Mouse (Mus musculus) erythroblast, adult 5-6 weeks (primary cell): ENCODE results near the gene Ptprg. TPM values are rescaled to one million over a fixed set of nuclear protein-coding genes. Genes with fewer than 3 reads are reported as not detected.
"Not testable (repeated sequence)": the region's sequence is repeated elsewhere in the genome, so short reads cannot be mapped to it uniquely, and the experiment has no call there.

Experiments used
- ATAC-seq: replicated peaks from 2 replicates; pipeline ENCODE4 v1.8.0; 2016; ENCODE audit warnings: moderate number of reproducible peaks, mild to moderate bottlenecking, moderate TSS enrichment, inconsistent platforms; ENCODE audit not compliant: poor library complexity, low FRiP score, severe bottlenecking
- total RNA-seq, 2 experiments: library from RNA; stranded (forward) in 1 of 2; stranded (reverse) in 1 of 2; fragments of 150-400 nt in 1 of 2; fragments of 200-764, 138-1000 nt in 1 of 2; gene quantifications; 2 replicates each; pipeline versions ENCODE4 v1.2.3 to v1.2.4; 2015 to 2017; ENCODE audit warnings: low replicate concordance in 2 of 2

Gene Ptprg
- total RNA-seq, 2 experiments from 2014 or later, result not detected

DNA sequence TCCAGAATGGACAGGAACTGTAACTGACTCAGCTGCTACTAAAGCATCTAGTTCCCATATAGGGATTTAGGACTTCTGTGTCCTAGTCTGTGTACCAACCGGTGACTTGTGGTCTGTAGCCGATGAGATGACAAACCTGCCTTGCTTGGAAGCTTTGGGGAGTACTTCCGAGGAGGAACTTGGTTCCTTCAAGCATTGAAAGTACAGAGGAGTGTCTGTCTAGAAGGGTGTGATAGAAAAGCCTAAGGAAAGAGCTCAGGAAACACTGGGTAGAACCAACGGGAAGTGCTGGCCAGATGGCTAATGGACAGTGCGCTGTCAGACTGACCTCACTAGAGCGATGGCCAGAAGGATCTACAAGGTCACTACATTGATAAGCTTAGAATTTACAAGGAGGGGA lies 439.2 kb downstream of the Ptprg start:
- ATAC-seq, result no peak

DNA sequence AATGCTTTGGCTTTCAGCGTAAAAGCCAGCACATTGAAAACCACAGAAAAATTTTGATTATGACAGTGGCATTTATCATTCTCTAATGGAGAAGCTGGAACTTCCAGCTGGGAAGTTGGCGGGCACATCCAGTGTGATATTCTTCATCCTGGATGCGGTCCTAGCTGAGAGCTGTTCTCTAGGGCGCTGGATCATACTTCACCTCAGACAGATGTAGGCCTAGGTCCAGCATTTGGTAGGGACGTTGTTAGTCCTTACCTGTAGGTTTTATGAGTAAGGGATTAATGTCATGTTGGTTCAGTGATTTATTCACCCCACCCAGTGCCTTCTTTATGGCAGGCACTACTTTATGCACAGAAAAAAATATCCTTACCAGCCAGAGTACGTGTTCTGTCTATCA lies 444.2 kb downstream of the Ptprg start:
- ATAC-seq, result no peak

DNA sequence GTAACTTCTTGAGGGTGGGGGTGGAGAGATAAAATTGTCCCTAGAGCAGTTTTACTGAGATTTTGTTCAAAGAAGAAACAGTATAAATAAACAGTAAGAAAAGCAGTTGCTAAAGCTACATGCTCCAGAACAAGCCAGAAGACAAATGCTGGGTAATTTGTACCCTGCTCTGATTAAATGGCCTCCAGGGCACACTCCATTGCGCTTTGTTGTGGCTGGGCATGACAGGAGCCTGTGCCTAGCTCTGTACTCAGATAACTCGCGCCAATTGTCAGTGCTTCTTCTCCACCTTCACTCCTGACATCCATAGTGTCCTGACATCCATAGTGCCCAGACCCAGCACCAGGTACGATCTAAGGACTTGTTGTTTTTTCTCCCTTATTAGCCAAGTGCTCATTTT lies 445.1 kb downstream of the Ptprg start:
- no peak for ATAC-seq

DNA sequence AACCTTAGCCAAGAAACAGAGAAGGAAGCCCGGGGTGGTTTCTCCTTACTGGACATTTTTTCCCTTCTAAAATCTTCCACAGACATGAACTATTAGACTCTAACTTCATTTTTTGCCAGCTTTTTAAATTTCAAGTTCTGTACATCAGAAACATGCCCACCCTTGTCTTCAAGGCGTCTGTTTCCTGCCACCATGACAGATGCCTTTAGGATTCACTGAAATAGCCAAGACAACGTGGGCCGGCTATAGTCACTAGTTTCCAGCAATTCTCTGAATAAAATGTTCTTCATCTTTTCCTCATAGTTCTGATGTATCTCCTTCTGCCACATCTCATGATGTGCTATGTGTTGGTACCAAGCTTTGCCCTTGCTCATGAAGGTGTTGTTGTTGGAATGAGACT lies 450.7 kb downstream of the Ptprg start:
- ATAC-seq, result no peak

DNA sequence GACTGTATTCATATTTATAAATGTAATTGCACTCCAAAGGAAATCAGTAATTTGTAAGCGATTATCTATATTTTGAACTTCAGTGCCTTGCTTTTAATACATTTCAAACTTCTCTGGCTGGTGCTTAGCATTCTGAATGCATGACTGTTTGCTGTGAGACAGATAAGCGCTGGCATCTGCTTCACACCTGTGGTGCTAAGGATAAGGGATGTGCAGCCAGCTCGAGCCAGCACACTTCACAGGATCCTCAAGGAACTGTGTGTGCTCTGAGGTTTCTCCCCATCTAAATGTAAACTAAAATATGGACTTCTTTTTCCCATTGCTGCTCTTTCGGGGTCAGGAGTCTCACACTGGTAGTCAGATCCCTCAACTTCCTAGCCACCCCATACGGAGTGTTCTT lies 458.4 kb downstream of the Ptprg start:
- no peak for ATAC-seq

DNA sequence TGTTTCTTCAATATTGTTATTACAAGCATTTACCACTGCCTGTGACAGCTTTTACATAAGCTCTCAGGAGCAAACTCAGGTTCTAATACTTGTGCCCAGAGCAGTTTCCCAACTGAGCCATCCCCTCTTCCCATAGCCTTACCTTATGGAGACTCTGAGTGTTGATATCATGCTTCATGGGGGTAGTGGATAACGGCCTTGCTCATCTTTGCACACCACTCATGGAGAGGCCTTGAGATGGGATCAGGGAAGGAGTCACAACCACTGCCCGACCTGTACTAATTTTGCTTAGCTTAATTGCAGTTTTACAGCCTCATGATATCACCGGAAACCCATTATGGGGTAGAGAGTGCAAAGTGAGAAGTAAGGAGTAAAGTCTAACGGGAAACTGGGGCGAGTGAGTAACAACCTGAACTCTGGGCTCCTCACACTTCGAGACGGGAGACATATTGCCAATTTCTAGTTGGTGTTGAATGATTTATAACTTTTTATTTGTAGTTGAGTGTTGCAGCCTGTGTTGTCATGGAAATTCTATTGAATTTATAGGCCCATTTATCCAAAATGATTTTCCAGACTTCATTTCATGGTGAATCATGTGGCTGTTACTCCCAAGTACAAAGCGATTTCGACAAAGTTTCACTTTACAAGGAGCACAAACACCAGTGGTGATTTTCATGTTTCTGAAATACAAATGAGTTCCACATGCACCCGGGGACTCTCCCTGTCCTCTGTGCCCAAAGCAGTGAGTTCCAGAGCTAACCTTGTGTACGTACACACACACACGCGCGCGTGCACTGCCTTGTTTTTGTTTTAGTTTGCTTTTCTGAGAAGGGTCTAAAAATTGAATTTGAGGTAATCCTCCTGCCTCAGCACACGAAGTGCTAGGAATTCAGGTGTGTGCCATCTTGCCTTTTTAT lies 472.7 kb downstream of the Ptprg start:
- no peak for ATAC-seq

DNA sequence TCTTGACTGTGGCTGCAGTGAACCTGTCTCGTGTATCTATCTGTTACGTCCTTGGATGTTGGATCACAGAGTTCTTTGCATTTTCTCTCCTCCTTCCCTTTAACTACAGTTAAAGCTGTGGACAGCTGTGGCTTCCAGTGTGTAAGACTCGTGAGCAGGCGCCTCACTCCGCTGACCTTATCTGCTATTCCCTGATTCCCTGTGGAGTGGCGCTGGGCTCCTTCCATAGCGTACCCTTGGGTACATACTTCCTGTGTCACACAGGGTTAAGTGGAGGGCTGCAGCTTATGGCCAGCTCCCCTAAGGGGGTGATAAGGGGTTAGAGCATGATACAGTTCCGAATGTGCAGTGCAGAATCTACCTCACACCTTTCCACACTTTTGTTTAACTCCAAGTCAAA lies 473.9 kb downstream of the Ptprg start:
- ATAC-seq, result no peak

DNA sequence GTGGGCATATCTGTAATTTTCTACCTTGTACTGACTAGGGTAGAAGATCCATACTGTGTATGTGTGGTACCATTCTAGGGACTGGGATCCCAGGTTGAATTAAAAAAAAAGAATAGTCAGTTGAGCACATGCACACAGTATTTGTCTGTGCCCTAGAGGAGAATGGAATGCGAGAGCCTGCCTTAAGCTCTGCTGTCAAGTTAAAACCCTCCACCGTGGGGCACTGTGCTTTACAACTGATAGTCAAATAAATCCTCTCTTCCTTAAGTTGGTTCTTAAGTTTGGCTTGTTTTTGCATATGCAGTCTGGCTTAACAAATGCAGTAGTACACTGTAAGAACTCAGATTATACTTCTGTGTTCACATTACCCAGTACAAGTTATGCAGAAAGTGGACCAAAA lies 476.6 kb downstream of the Ptprg start:
- ATAC-seq, result no peak

DNA sequence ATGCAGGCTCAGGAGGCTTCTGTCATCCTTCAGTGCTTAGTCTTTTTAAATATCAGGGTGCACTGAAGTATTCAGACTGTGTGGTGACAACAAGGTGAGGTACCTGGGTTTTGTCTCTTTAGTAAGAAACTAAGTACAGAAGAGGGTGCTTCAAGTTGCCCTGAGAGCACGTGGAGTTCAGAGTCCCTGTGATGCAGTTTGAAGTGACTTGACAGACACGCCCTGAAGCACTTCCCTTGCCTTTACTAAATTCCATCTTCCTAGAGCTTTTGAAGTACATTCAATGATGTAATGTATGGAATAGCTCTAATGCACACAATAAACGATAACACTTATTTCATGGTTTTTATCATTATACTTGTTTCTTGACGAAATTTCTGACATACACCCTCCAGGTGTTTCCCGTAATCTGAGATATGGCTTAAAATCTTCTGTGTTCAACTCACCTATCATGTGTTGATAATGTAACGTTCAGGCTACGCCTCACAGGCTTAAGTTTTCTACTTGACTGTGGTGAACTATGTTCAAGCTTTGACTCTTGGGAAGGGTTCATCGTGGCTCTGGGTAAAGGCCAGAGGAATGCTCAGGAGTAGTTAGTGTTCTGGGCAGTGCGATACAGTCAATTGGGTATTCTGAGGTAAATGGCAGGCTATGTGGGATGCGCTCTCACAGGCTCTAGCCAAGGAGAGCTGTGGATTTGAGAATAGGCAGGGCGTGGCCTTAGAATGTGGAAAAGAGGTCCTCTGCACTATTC lies 483.4 kb downstream of the Ptprg start:
- no peak for ATAC-seq

DNA sequence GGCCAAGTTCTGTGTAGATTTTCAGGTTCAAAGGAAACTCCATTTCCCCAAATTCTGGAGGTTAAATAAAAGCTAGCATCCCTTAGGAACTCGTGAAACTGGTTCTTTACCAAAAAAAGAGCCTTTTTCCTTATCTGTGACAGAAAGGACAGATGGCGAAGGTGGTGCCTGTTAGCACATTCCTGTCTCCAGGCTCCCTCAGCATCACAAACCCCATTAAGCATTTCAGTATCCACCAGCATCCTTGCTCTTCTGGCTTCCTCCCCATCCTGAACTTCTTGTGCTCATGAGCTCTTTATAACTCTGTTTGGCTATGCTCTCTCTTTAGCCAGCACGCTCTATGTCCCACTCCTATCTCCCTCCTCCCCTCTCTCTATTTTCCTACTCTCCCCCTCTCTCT lies 486.4 kb downstream of the Ptprg start:
- no peak for ATAC-seq

DNA sequence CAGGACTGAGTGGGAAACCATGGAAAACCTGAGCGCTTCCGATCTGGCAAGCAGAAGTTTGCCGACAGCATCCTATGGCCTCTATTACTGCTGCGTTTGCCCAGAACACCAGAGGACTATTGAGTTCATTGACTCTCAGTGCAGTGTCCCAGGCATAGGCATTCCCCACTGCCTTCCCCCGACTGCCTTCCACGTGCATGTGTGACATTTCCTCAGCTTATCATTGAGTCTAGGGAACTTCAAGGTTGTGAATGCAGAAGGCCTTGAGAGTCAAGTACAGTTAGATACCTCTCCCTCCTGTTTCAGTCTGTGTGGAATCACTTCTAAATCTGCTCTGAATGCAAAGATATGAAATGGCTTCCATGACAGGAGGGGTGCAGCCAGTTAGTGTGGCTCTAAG lies 488.2 kb downstream of the Ptprg start:
- ATAC-seq, result no peak

DNA sequence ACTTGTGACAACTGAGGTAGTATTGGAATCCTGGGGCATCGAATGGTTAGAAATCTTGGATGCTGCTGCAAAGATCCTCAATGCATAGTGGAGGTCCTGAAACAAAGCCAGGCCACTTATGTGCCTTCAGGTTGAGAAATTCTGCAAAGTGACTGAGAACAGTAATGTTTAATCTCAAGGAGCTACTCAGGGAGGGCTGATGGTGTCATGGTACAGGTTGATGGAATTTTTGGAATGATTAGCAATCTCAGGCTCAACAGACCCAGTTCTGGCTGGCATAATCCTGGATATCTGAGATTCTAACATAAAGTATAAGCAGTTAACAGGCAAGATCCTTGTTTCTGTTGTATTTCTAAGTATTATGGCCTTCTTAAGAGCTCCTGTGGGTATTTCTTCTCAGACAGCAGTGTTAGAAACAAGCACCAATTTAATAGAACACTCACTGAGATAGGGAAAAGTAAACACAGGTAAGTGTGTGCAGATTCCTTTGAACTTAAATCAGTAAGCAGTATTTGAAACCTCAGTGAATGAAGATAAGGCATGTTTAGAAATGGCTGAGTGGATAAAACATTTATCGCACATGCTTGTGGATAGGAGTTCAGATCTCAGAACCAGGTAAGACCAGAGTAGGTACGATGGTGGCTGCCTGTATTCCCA lies 493.0 kb downstream of the Ptprg start:
- ATAC-seq, result no peak

DNA sequence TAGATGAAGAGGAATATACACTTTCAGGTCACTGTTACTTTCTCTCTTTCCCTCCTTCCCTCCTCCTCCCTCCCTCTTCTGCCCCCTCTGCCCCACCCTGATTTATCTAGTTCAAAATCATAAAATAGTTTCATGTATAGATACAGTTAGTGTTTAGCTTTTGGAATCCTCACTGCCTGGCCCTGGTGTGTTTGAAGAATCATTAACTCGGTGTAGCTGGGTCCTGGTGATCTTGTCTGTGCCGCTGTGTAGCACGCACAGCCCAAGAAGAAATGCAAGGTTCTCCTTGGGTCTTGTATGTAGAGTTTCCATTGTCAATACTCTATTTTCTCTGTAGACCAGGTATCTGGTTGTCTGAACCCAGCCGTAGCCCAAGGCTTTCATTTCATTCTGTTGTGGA lies 494.3 kb downstream of the Ptprg start:
- ATAC-seq, result no peak

DNA sequence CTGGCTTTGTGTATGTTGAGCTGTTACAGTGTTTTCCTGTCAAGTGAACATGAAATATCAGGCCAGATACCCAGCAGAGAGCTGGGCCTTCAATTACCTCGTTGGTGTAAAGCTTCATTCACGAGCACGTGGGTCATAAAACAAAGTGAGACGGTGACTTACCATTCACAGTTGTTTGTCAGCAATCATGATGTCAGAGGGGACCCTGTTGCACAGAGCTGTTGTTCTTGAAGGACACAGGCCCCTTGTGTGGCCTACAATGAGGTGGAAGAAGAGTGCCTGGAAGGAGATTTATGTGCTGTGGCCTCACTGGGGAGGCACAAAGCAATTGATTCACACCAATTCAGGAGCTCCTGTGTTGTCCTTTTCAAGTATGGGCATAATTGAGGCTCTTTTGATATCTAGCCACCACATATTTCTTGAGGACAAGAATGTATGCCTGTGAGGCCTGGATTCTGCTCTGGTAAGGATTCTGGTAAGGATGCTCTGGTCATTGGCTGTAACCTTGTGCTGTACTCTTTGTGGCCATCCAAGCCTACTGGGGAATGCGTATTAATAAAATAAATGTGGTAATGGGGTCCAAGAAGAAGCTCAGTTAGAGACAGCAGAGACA lies 503.7 kb downstream of the Ptprg start:
- ATAC-seq, result no peak

DNA sequence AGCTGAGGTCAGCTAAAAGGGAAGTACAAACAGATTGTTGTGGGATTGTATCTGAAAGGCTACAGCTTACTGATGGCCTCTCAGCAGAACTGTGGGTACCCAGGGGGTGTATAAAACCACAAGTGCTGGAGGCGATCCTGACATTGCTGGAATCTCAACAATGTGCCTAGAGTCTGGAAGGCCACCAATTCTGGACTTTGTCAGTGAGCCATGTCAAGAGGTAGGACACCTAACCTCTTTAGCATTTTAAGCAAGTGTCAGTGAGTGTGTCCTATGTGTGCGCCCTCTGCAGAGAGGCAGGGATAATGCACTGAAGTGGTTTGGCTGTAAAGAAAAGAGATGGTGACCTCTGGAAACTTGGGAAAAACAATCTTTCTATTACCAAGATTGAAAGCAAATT lies 504.5 kb downstream of the Ptprg start:
- ATAC-seq, result no peak

DNA sequence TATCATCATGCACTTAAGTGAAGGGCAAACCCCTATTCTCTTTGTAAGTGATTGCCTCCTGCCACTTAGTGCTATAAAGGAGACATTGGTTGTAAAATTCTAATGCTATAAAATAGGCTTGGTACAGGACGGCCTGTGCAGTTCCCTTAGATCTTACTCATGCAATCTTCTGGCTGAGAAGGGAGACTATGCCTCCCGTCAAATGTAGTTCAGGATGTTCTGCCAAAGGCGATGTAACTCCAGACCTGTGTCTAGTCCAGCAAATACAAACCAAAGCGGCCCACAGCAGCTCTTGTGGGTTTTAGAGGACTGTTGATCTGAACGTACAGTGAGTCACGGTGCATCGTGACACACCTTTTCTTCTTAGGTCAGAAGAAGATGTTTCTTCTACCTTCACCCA lies 505.8 kb downstream of the Ptprg start:
- no peak for ATAC-seq

DNA sequence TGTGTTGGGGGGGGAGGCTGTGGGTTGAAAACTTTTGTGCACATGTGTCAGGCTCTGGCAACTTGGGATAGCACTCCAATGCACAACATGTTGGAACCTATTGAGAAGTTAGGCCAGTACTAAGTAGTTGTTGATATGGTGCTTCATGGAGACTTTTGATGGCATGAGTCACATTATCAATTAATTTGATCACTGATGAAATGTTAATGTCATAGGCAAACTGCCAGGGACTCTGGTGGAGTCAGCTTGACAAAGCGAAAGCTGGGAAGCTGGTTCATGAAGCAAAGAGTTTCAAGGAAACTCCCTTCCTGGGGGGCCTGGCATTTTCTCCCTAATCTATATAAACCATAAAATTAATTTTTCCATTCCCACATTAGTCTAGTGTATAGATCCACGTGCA lies 508.0 kb downstream of the Ptprg start:
- ATAC-seq, result not testable (repeated sequence)

DNA sequence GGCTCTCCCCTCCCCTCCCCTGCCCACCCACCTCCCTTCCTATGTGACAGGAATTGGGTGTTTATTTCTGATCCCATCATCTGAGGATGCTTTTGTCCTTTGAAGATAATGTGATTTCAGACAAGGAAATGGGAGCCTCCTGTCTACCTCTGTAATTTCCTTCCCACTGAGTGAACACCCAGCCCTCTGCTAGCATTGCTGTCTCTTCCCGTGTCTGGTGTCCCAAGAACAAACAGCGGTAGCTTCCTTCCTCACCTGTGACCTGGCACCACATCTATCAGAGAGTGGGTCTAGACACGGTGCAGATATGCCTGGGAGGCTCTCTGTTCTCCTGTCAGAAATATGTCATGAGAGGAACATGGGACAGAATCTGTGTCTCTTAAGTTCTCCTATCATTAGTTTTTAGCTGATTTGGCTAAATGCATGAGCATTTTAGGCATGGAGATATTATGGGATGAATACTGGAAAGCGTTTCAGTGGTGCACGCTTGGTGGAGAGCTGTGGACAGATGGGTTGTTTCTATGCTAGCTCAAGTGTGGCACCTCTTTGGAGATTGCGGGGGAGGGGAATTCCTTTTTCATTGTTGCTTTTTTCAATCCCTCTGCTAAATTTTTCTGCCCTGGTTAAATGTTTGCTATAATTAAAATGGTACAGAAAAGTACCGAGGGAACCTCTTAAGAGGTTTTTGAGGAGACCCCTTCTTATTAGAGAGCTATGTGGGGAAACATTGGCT lies 509.5 kb downstream of the Ptprg start:
- no peak for ATAC-seq

DNA sequence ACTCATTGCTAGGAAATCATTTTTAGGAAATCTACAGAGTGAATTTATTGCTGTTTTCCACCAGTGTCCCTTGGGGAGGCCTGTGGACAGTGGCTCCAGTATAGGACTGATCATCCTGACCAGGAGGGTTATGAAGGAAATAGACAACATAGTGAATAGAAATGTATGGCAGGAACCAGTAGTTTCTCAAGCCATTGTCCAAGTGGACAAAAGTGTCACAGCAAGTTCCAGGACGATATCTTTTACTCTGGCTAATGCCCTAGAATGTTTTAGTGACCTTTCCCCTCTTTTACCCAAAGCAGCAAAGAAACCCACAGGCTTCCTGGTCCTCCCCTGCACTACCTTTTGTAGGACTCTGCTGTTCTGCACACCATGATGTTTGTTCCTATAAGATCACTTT lies 511.7 kb downstream of the Ptprg start:
- ATAC-seq, result no peak

DNA sequence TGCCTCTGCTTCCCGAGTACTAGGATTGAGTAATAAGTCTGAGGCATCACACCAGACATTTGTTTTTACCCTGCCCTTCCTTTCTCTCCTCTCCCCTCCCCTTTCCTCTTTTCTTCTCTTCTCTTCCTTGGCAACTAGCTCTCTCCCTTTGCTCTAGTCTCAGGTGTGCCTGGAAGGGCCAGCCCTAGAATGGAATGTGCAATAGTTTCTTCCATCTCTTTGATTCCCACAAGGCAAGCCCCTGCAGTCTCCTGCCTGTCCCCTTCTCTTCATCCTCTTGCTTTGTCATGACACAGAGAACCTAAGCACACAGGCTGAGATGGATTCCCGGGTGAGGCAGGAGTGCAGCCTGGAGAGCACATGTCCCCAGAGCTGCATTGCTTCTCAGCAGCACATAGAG lies 512.4 kb downstream of the Ptprg start:
- ATAC-seq, result no peak
